Mouse (Mus musculus) G1E (cell line): Measurements from ENCODE around the gene Rgs9. TPM values are rescaled to one million over a fixed set of nuclear protein-coding genes. Genes with fewer than 3 reads are reported as not detected.

Experiments
- ATAC-seq: 2 replicates; pipeline ENCODE4 v1.8.0; 2016; ENCODE audit warnings: mild to moderate bottlenecking; ENCODE audit not compliant: insufficient number of reproducible peaks, poor library complexity, low FRiP score, severe bottlenecking; ENCODE audit errors: extremely low read depth
- DNase-seq: peaks from one replicate; pipeline ENCODE4 v3.0.0; 2012; ENCODE audit warnings: low spot score
- H3K27me3 ChIP-seq: 2 replicates; pipeline ENCODE4 v1.6.1; 2012; ENCODE audit warnings: mild to moderate bottlenecking, low read length, inconsistent platforms; ENCODE audit not compliant: insufficient read depth
- H3K36me3 ChIP-seq: replicated peaks from 2 replicates; pipeline ENCODE3; 2012; ENCODE audit warnings: mild to moderate bottlenecking, inconsistent platforms
- H3K4me1 ChIP-seq: 2 replicates; pipeline ENCODE4 v1.6.1; 2012; ENCODE audit warnings: low read depth, low read length, inconsistent platforms, mixed read lengths; ENCODE audit not compliant: insufficient read depth
- H3K4me3 ChIP-seq: 2 replicates; pipeline ENCODE4 v1.5.1; 2012; ENCODE audit warnings: low read depth, mild to moderate bottlenecking, inconsistent platforms, low read length, moderate library complexity, mixed read lengths
- H3K9me3 ChIP-seq: replicated peaks from 2 replicates; pipeline ENCODE4 v1.6.1; 2012; ENCODE audit warnings: inconsistent platforms
- CTCF ChIP-seq: IDR thresholded peaks from 2 replicates; pipeline ENCODE4 v1.5.1; 2012; ENCODE audit warnings: low read depth, low read length, inconsistent platforms, mixed read lengths
- GATA1 ChIP-seq: IDR thresholded peaks from 2 replicates; pipeline ENCODE4 v1.6.1; 2012; ENCODE audit warnings: borderline replicate concordance, low read length, inconsistent platforms, mixed read lengths
- GATA2 ChIP-seq: IDR thresholded peaks from 2 replicates; pipeline ENCODE4 v1.6.1; 2012; ENCODE audit warnings: low read depth, low read length, inconsistent platforms, borderline replicate concordance
- POLR2AphosphoS5 ChIP-seq: IDR thresholded peaks from 2 replicates; pipeline ENCODE4 v1.6.1; 2012; ENCODE audit warnings: low read depth, low read length, inconsistent platforms; ENCODE audit not compliant: insufficient replicate concordance
- TAL1 ChIP-seq: conservative IDR thresholded peaks from 2 replicates; pipeline ENCODE4 v1.6.1; 2012; ENCODE audit warnings: low read depth, low read length, inconsistent platforms, mixed read lengths
- polyA plus RNA-seq: library from polyadenylated mRNA; stranded (reverse); fragments of >175 nt; gene quantifications from 2 replicates; pipeline ENCODE4 v1.2.3, GENCODE M21; 2012
- total RNA-seq, 2 experiments: library from RNA; stranded (forward) in 1 of 2; stranded (reverse) in 1 of 2; fragments of 200-1000 nt in 1 of 2; fragments of >200 nt in 1 of 2; fragmentation: Nextera tagmentation in 1 of 2; gene quantifications; 2 replicates each; pipeline ENCODE4 v1.2.3; 2014 to 2017

Gene Rgs9
- total and polyA plus RNA-seq, 3 experiments, result 0.22 TPM; not detected in 2

GRCm38 (mm10) chr11:109329331-109329730 is 31.4 kb upstream of the Rgs9 start:
- TF ChIP-seq TAL1 (no peak), POLR2AphosphoS5 (no peak), CTCF (no peak), GATA1 (no peak), GATA2 (no peak)
- DNase-seq (no peak), ATAC-seq (no peak)
- Histone ChIP-seq H3K27me3 (peaks cover 10% of the 10 kb centered on the region; the same call in 1 of the 2 replicates), H3K9me3 (no peaks in the 10 kb centered on the region), H3K4me1 (peaks cover 30% of the 10 kb centered on the region), H3K36me3 (no peaks in the 10 kb centered on the region), H3K4me3 (no peak overlapping the region)

GRCm38 (mm10) chr11:109327952-109328351 is 30.0 kb upstream of the Rgs9 start:
- Histone ChIP-seq H3K4me3 (no peak overlapping the region), H3K9me3 (no peaks in the 10 kb centered on the region), H3K4me1 (peaks cover 22% of the 10 kb centered on the region), H3K36me3 (no peaks in the 10 kb centered on the region), H3K27me3 (peaks cover 10% of the 10 kb centered on the region; the same call in 1 of the 2 replicates)
- ATAC-seq, result no peak
- no peak for DNase-seq
- TF ChIP-seq POLR2AphosphoS5 (no peak), TAL1 (no peak), GATA1 (no peak), GATA2 (no peak)

- peaks cover 10% of the 10 kb centered on the region; the same call in 1 of the 2 replicates for H3K27me3 ChIP-seq
- ATAC-seq (no peak), DNase-seq (no peak)
- TF ChIP-seq TAL1 (no peak), POLR2AphosphoS5 (no peak), GATA1 (no peak), GATA2 (no peak), CTCF (no peak)
- H3K36me3 ChIP-seq, result no peaks in the 10 kb centered on the region
- no peak overlapping the region for H3K4me3 ChIP-seq
- H3K9me3 ChIP-seq, result no peaks in the 10 kb centered on the region
- H3K4me1 ChIP-seq, result peaks cover 18% of the 10 kb centered on the region
Observed at GRCm38 (mm10) chr11:109327381-109327780, 29.5 kb upstream of the Rgs9 start.

- TF ChIP-seq GATA1 (no peak), GATA2 (no peak), CTCF (no peak), POLR2AphosphoS5 (no peak), TAL1 (no peak)
- DNase-seq, result no peak
- H3K4me1 ChIP-seq, result peaks cover 8% of the 10 kb centered on the region
- H3K27me3 ChIP-seq, result peaks cover 10% of the 10 kb centered on the region; the same call in 1 of the 2 replicates
- peaks cover 4% of the 10 kb centered on the region for H3K9me3 ChIP-seq
- H3K36me3 ChIP-seq, result no peaks in the 10 kb centered on the region
- ATAC-seq, result no peak
- H3K4me3 ChIP-seq, result no peak overlapping the region
Observed at GRCm38 (mm10) chr11:109326270-109326669, 28.3 kb upstream of the Rgs9 start.

- H3K4me3 ChIP-seq, result no peak overlapping the region
Observed at GRCm38 (mm10) chr11:109320361-109320933, 22.5 kb upstream of the Rgs9 start.

GRCm38 (mm10) chr11:109319946-109320345 is 22.0 kb upstream of the Rgs9 start:
- H3K4me1 ChIP-seq, result no peaks in the 10 kb centered on the region
- H3K4me3 ChIP-seq, result no peak overlapping the region
- no peaks in the 10 kb centered on the region; the same call in 1 of the 2 replicates for H3K27me3 ChIP-seq
- DNase-seq, result no peak
- H3K36me3 ChIP-seq, result no peaks in the 10 kb centered on the region
- TF ChIP-seq GATA1 (no peak), CTCF (no peak), GATA2 (no peak), POLR2AphosphoS5 (no peak), TAL1 (no peak)
- H3K9me3 ChIP-seq, result peaks cover 4% of the 10 kb centered on the region
- ATAC-seq, result no peak

More at GRCm38 (mm10) chr11:109320361-109320933, 22.5 kb upstream of the Rgs9 start:
- no peaks in the 10 kb centered on the region; the same call in 1 of the 2 replicates for H3K27me3 ChIP-seq
- peaks cover 4% of the 10 kb centered on the region for H3K9me3 ChIP-seq
- no peak for DNase-seq
- no peaks in the 10 kb centered on the region for H3K4me1 ChIP-seq
- no peaks in the 10 kb centered on the region for H3K36me3 ChIP-seq
- TF ChIP-seq GATA1, result no peak
- no peak for TF ChIP-seq TAL1
- TF ChIP-seq GATA2, result no peak
- no peak for TF ChIP-seq POLR2AphosphoS5
- no peak for TF ChIP-seq CTCF
- no peak for ATAC-seq
